8 mouse cellular contexts compared by ENCODE assay signal in the genomic region with DNA sequence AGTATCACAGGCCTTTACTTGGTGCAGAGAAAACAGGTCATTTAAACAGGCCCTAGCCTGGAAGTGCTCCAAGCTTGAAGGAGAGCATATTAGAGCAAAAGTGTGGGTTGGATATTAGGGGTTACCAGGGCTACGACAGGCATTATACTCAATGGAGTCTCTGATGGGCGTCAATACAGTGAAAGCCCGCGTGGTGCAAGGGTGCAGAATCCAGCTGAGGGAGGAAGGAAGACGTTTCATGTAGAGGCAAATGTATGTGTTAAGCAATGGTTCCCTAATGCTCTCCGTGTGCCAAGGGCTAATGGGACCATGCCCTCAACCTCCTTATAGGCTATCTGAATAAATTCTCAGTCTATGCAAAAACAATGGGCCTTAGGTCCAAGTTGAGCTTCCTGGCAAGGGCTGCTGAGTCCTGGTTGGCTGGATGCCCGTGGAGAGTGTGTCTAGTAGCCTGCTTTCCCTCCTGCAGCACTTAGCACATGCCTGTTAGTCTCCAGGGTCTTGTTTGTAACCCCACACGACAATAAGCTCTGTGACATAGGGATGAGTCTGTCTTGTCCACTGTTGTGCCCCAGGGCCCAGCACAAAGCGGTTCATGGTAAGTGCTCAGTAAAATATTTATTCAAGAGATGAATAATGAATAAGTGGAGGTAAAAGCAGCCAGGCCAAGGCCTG.
DNase-seq lines count a peak whose midpoint lies in the region; ATAC-seq and TF ChIP-seq lines count a peak whose summit lies in the region.

No protein-coding gene starts in this region.

- DNase-seq in adrenal gland, adult (ENCODE audit: inconsistent age in 2 of 2, low spot score in 1 of 2): peak; percentile 34 to 68
- DNase-seq in adrenal gland, adult 18-20 months (ENCODE audit: low spot score in 2 of 2): no peak
- no peak for DNase-seq in neural tube, embryonic 10.5 days (ENCODE audit: extremely low spot score, low spot score)
- peak; percentile 59 for DNase-seq in kidney, postnatal 0 days (ENCODE audit: low spot score)
- DNase-seq in ovary, postnatal 10 days (ENCODE audit: low spot score): no peak
- no peak for DNase-seq in urinary bladder, postnatal 10 days (ENCODE audit: low spot score)

- H3K4me1 ChIP-seq in neural tube, embryonic 12.5 days: peaks cover 18% of the 10 kb centered on the region
- H3K4me1 ChIP-seq in kidney, postnatal 0 days (replicated peaks; ENCODE audit: insufficient read depth, low read length): peaks cover 24% of the 10 kb centered on the region
- H3K4me1 ChIP-seq in midbrain, embryonic 16.5 days (ENCODE audit: control insufficient read depth, insufficient read depth, low read length): peaks cover 15% of the 10 kb centered on the region

- H3K36me3 ChIP-seq in neural tube, embryonic 12.5 days: no peaks in the 10 kb centered on the region
- H3K36me3 ChIP-seq in kidney, postnatal 0 days (ENCODE audit: insufficient read depth, low read length): no peaks in the 10 kb centered on the region
- no peaks in the 10 kb centered on the region for H3K36me3 ChIP-seq in midbrain, embryonic 16.5 days (ENCODE audit: control insufficient read depth, insufficient read depth, low read length)

- H3K9me3 ChIP-seq in neural tube, embryonic 12.5 days: no peaks in the 10 kb centered on the region
- H3K9me3 ChIP-seq in kidney, postnatal 0 days (replicated peaks; ENCODE audit: low read length): no peaks in the 10 kb centered on the region
- H3K9me3 ChIP-seq in midbrain, embryonic 16.5 days (replicated peaks; ENCODE audit: control insufficient read depth, low read length, poor library complexity, severe bottlenecking): no peaks in the 10 kb centered on the region

- H3K4me2 ChIP-seq in neural tube, embryonic 12.5 days (replicated peaks): no peak overlapping the region
- no peak overlapping the region for H3K4me2 ChIP-seq in kidney, postnatal 0 days (ENCODE audit: low read length)
- H3K4me2 ChIP-seq in midbrain, embryonic 16.5 days (ENCODE audit: low read length): no peak overlapping the region

- TF ChIP-seq CTCF in kidney, postnatal 0 days (IDR thresholded peaks at IDR 0.05; ENCODE audit: low read depth): no peak

- ATAC-seq in neural tube, embryonic 12.5 days (ENCODE audit: low FRiP score, low read depth): peak; percentile 73
- no peak for ATAC-seq in kidney, postnatal 0 days (replicated peaks; ENCODE audit: low FRiP score, low read depth)
- peak; percentile 56 for ATAC-seq in midbrain, embryonic 16.5 days

- WGBS in neural tube, embryonic 12.5 days: 58% methylated on average over 9 of the region's 9 CpGs
- 62% methylated on average over 9 of the region's 9 CpGs for WGBS in kidney, postnatal 0 days
- WGBS in midbrain, embryonic 16.5 days: 47% methylated on average over 9 of the region's 9 CpGs

- no peak overlapping the region for H3K27ac ChIP-seq in neural tube, embryonic 12.5 days
- H3K27ac ChIP-seq in kidney, postnatal 0 days: no peak overlapping the region
- peak overlapping the region; percentile 36; the same call in 1 of the 2 replicates for H3K27ac ChIP-seq in midbrain, embryonic 16.5 days (ENCODE audit: low read length)

- H3K4me3 ChIP-seq in neural tube, embryonic 12.5 days: no peak overlapping the region
- no peak overlapping the region for H3K4me3 ChIP-seq in kidney, postnatal 0 days (replicated peaks; ENCODE audit: low read depth, low read length)
- no peak overlapping the region for H3K4me3 ChIP-seq in midbrain, embryonic 16.5 days (ENCODE audit: low read depth, low read length)

- H3K27me3 ChIP-seq in neural tube, embryonic 12.5 days (replicated peaks): no peaks in the 10 kb centered on the region
- no peaks in the 10 kb centered on the region for H3K27me3 ChIP-seq in kidney, postnatal 0 days (ENCODE audit: insufficient read depth, low read length)
- H3K27me3 ChIP-seq in midbrain, embryonic 16.5 days (ENCODE audit: control insufficient read depth, insufficient read depth, low read depth, low read length): no peaks in the 10 kb centered on the region

- no peak overlapping the region for H3K9ac ChIP-seq in neural tube, embryonic 12.5 days
- H3K9ac ChIP-seq in kidney, postnatal 0 days (ENCODE audit: low read depth, low read length): no peak overlapping the region
- H3K9ac ChIP-seq in midbrain, embryonic 16.5 days (ENCODE audit: low read depth, low read length): no peak overlapping the region

Comparison
In these comparisons a context has a peak if more than half of its experiments do, and no peak if none do; other contexts are left out.
1. DNase-seq: peak in adrenal gland, adult (2 of 2) and kidney, postnatal 0 days (single experiment); none in adrenal gland, adult 18-20 months (0 of 2), neural tube, embryonic 10.5 days (single experiment), ovary, postnatal 10 days (single experiment) and urinary bladder, postnatal 10 days (single experiment).